Mouse (Mus musculus) natural killer cell, adult 2 months (primary cell): Measurements from ENCODE around the gene Naxd.
"Not testable (repeated sequence)": the region's sequence is repeated elsewhere in the genome, so short reads cannot be mapped to it uniquely, and the experiment has no call there.

Experiments used
- DNase-seq, 2 experiments: peaks; one replicate each; pipeline ENCODE4 v3.0.0; 2022; ENCODE audit warnings: low spot score in 2 of 2

Gene Naxd

GRCm38 (mm10) chr8:11497017-11497990 is at the start of gene Naxd:
Gene Naxd, plus strand, starts transcription at chr8:11497506.
- peak; percentile 81 to 84 for DNase-seq

DNA sequence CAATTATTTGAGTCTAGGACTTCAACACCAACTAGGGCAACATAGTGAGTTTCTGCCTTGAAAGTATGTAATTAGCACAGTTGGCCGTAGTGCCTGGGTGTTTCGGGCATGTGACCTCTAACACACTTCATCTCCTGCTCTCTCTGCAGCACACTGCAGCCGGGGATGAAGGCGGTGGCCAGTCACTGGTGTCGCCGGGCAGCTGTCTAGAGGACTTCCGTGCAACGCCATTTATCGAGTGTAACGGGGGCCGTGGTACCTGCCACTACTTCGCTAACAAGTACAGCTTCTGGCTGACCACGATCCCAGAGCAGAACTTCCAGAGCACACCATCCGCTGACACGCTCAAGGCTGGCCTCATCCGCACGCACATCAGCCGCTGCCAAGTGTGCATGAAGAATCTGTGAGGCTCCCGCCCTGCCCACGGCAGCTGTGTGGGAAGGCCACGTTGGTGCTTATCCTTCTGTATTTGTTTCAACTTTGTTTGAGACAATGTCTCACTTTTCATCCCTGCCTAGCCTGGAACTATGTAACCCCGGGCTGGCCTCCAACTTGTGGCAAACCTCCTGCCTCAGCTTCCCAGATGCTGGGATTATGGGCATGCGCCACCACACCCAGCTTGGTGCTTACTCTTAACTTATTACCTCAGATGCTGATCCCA is 49.3 kb upstream of the Naxd start:
- no peak for DNase-seq

- DNase-seq: peak in 1 of 2 experiments; percentile 20
Measured at GRCm38 (mm10) chr8:11450184-11451113, 46.9 kb upstream of the Naxd start.

DNA sequence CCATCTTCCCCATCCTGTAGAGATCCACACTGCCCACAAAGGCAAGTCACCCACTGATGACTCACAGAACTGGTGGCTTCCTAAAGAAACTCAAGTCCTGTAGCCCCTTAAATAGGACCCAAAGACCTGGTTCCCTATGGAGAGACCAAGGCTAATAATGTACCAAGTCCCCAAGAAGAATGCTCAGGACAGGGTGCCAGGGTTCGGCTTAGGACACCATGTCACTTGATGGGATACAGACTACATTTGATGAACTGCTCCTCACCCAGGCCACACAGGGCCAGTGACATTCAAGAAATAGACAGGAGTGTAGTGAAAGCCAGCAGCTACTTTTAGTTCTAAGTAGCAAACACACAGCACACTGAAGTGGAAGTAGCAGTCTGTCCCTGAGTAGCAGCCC is 45.2 kb upstream of the Naxd start:
- DNase-seq: no peak

DNA sequence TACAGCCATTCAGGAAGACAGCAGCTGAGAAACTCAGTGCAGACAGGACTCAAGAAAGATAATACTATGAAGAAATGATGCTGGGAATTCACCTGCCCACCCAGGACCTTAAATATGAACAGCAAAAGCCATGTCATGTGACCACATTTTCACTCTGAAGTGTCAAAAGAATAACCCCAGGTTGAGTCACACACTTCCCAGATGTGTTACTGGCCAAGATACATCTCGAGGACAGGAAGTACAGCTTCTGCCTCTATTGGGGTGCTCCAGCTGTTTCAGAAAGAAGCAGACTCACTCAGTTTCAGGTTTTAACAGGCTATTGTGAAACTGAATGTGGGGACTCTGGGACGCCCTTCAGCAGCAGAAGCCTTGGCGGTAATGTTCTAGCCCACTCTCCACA is 44.7 kb upstream of the Naxd start:
- peak; percentile 54 to 70 for DNase-seq

- DNase-seq: no peak
Measured at GRCm38 (mm10) chr8:11452974-11453373, 44.3 kb upstream of the Naxd start.

DNA sequence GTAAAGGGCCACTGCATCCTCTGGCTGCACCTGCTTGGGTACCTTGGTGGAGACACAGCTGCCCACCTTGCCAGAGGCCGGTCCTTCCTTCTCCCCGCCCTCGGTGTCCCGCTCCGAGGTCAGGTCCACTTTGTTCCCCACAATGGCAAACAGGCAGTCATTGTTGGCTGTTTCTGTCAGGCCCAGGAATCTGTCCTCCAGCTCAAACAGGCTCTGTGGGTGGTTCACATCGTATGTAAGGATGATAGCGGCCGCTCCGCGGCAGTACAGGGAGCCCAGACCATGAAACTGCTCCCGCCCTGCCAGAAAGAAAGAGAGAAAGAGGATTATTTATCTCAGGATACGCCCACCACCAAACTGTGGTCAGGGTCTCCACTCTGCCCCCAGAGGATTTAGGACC is 43.1 kb upstream of the Naxd start:
- no peak for DNase-seq

DNA sequence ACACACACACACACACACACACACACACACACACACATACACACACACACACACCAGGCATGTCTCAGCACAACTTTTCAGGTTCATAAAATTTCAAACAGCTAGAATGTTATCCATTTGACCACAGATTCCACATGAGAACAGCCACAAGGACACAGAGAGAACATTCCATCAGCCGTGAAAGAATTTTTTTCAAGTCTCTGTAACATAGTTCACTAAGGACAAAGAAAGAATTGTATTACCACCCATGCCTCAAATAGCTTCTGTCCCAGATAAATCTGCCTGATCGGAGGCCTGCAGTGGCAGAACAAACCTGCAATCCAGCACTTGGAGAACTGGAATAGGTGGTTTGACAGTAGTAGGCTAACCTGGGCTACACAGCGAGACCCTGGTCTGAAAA is 40.0 kb upstream of the Naxd start:
- DNase-seq: no peak

DNA sequence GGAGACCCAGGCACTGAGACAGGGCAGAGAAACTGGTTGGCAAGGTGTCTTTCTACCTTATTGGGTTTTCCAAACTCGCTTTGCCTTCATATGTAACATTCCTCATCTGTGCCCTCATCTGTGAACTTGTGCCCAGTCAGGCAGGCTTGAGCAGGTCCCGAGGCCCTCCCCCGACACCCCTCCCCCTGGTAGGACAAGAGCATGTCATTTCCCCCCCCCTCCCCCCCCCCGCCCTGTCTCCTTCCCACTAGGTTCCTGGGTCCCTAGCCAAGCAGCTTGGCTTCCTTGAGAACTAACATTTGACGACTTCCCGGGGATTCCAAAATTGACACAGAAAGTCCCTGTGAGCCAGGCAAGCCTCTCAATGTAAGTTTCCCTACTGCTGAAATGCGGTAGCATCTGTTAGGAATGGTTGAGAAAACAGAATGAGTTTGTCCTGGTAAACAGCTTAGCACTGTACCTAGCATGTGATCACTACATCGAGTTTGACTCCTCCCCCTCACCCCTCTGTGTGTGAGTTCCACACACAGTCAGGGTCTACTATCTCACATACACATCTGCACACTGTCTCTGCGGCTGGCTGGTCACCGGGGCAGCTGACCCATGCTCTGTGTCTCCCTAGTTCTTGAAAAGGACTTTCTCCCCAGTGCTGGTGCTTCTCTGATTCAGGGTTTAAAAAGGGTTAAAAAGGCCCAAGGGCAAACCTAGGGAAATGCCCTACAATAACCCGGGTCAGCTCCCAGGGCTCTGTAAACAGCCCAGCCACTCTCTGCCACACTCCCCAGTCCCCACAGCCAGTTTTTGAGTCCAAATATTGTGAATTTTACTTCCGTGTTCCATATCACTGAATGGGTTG is 39.1 kb upstream of the Naxd start:
- no peak for DNase-seq

DNA sequence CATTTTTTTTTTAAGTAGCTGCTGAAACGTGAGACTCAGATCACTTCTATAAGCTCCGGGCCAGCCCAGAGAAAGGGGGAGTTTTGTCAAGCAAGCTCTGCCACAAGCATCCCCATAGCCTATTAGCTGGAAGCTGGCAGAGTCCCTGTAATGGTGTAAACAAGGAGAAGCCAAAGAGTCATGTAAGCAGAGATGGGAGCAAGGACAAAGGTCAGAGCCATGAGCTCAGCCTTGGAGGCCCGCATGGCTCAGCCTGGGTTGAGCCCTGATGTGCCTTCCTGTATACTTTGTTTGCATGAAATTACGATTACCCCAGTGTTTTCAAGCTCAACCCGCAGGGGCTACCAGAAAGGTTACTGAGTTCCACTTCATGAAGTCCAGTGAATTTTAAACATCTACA is 38.3 kb upstream of the Naxd start:
- no peak for DNase-seq

DNA sequence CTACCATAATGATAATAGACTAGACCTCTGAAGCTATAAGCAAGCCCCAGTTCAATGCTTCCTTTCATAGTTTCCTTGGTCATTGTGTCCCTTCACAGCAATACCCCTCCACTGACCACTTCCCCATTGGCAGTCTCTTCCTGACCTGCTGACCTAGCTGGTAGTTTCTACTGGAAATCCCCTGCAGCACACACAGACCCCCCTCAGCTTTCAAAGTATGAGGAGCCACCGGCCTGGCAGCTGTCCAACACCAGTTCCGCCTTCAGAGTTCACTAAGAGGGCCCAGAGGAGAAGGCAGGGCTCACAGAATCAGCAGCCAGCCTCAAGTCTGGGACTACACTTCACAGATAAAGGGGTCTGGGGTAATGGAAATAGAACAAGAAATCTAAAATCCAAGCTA is 36.4 kb upstream of the Naxd start:
- DNase-seq: peak; percentile 54

- DNase-seq: no peak
Measured at GRCm38 (mm10) chr8:11461847-11462246, 35.5 kb upstream of the Naxd start.

DNA sequence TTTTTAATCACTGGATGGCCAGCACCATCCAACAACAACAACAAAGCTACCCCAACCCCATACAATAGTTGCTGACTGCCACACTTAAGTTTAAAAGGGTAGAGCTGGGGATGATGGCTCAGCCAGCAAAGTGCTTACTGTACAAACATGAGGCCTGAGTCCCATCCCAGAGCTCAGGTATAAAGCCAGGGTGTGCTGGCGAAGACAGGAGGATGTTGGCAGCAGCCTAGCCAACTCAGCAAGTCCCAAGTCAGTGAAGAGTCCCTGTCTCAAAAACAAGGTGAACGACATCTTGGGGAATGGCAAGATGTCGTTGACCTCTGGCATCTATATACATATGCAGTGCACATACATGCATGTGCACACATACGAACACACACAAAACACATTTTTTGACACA is 34.7 kb upstream of the Naxd start:
- DNase-seq: no peak

GRCm38 (mm10) chr8:11463541-11463888 is 33.8 kb upstream of the Naxd start:
- DNase-seq: no peak

GRCm38 (mm10) chr8:11463889-11464706 is 33.2 kb upstream of the Naxd start:
- peak; percentile 77 to 85 for DNase-seq

DNA sequence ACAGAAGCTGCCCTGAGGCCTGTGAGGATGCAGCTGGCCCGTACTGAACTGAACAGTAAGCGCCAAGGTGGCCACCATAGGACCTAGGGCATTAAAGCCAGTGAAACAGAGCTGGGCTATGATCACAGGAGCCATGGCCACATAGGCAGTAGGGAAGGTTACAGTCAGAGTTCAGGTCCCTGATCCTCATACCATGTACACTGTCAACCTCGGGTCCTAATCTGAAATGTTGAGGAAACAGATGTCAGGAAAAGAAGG is 32.7 kb upstream of the Naxd start:
- no peak for DNase-seq

DNA sequence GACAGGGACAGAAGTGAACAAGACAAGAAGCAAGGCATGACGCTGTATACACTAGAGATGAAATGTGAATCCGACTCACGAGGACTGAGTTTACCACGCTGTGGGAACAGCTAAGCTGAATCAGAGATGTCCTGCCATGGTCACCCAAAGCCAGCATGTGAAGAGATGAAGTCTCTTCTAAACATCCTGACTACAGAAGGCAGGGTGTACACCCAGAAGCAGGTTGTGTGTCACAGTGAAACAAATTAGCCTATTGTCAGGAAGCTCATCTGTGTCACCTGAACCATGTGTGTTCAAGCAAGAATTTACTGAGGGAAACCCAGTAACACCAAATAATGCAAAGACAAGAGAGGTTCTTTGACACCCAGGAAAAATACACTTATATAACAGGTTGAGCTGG is 31.7 kb upstream of the Naxd start:
- no peak for DNase-seq

GRCm38 (mm10) chr8:11466528-11466927 is 30.8 kb upstream of the Naxd start:
- not testable (repeated sequence) for DNase-seq

DNA sequence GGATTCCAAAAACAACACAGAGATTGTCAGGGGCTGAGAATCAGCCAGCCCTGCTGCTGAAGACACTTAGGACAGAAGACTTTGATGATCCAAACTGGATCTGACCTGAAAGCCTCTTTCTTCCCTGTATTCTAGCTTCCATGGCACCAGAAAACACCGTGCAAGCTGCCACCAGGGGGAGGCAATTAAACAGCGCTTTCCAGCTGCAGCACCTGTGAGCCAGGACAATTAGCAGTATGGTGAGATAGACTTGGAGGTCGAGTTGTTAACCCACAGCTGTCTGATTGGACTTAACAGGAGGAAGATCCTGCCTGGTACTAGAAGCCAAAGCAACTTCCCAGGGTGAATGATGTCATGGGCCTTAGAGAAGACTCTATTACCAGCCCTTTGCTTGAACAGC is 28.2 kb upstream of the Naxd start:
- no peak for DNase-seq

GRCm38 (mm10) chr8:11470694-11471093 is 26.6 kb upstream of the Naxd start:
- no peak for DNase-seq

DNA sequence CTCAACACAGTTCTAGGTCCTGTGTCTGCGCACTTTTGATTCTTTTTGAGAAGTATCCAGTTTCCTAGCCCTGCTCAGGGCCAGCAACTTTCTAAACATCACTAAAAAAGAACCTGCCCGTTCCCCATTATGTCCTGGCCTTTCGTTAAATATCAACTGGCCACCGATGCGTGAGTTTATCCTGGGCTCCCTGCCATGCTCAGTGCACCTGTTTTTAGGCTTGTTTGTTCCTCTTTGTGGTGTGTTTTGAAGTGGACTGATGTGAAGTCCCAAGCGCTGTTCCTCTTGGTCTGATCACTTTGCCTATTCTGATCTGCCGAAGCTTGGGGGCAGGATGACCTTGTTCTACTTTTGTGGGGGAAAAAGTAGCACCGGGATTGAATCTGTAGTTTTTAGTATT is 26.0 kb upstream of the Naxd start:
- DNase-seq: no peak
